Comparison of ENCODE assay signal across 23 mouse cellular contexts in genomic region chr2:151715526-151715925, GRCm38 (mm10). TPM values are rescaled to one million over a fixed set of nuclear protein-coding genes. Genes with fewer than 3 reads are reported as not detected.
DNase-seq lines count a peak whose midpoint lies in the region; ATAC-seq lines count a peak whose summit lies in the region.
"Had no signal": no experiment of that assay in that cellular context is flagged by ENCODE, and none has a peak within 500 bp of the region (broad histone marks: within the 10 kb centered on the region; RNA-seq: fewer than 3 reads in every experiment).

No protein-coding gene starts in this region.

- intact Hi-C loops in left cerebral cortex, postnatal 14 days (cut with DNase I), result no loop called here

- ATAC-seq in frontal cortex, adult (ENCODE audit: low TSS enrichment), result peak; percentile 77
- ATAC-seq: activated CD4-positive, CD25-positive, alpha-beta regulatory T cell, adult 4 months; forebrain, embryonic 14.5 days had no signal

- DNase-seq in frontal cortex, postnatal 25 days (ENCODE audit: low spot score in 2 of 2), result no peak
- DNase-seq in left cerebral cortex, adult 18-20 months (ENCODE audit: low spot score in 2 of 2), result peak; percentile 36 to 37
- DNase-seq in left cerebral cortex, adult 11 months (ENCODE audit: low spot score), result no peak
- peak; percentile 55 for DNase-seq in right cerebral cortex, adult 2 months (ENCODE audit: low spot score in 2 of 2)
- DNase-seq in right cerebral cortex, postnatal 25 days, result no peak
- peak; percentile 41 to 71 for DNase-seq in left cerebral cortex, postnatal 14 days (ENCODE audit: low spot score in 2 of 2)
- DNase-seq in liver, result no peak
- DNase-seq: adrenal gland, adult 8-10 months; adrenal gland, postnatal 25 days; cerebellum, adult 18-20 months; cerebellum, adult 9-10 months; cerebellum, postnatal 14 days; forebrain, postnatal 0 days; gastrocnemius, adult 2 months; gastrocnemius, postnatal 14 days; heart, adult 11 months had no signal

RNA-seq across cellular contexts. Expression of gene Tmem74b, which starts 13.7 kb away (rescaled TPM):
- total RNA-seq in left cerebral cortex, adult 18-20 months (2021), result 1 to 10 TPM; 7.0 to 8.1 TPM
- 1 to 10 TPM; 6.8 to 8.1 TPM for total RNA-seq in left cerebral cortex, postnatal 14 days (2021)
- total RNA-seq: hematopoietic stem cell, adult 5-6 weeks had no signal

RNA-seq across cellular contexts. Expression of gene Psmf1, which starts 28.5 kb away (rescaled TPM):
- total RNA-seq in left cerebral cortex, adult 18-20 months (2021), result 10 to 100 TPM; 37.7 to 39.1 TPM
- total RNA-seq in left cerebral cortex, postnatal 14 days (2021), result 10 to 100 TPM; 43.4 to 44.5 TPM

RNA-seq across cellular contexts. Expression of gene Rad21l, which starts 47.2 kb away (rescaled TPM):
- 1 to 10 TPM in 1 of 2 experiments, under 1 TPM in 1; 0.93 to 1.7 TPM for total RNA-seq in left cerebral cortex, adult 18-20 months (2021)
- under 1 TPM; 0.35 to 0.47 TPM for total RNA-seq in left cerebral cortex, postnatal 14 days (2021)
- total RNA-seq: gastrocnemius, adult 2 months; gastrocnemius, postnatal 14 days; gastrocnemius, postnatal 4 days; heart, adult 8-10 months; heart, postnatal 25 days; hematopoietic stem cell, adult 5-6 weeks had no signal

Comparison
In these comparisons a context has a peak if more than half of its experiments do, and no peak if none do; other contexts are left out.
1. DNase-seq: peak in left cerebral cortex, adult 18-20 months (2 of 2), right cerebral cortex, adult 2 months (2 of 2) and left cerebral cortex, postnatal 14 days (2 of 2); none in frontal cortex, postnatal 25 days (0 of 2), left cerebral cortex, adult 11 months (single experiment), right cerebral cortex, postnatal 25 days (single experiment) and liver (single experiment).